Mouse (Mus musculus): ENCODE measurements at regions not wholly inside any gene's neighbourhood (a gene's known extent, or its start where the extent isn't known, plus 50 kb on each side); places are given as distances from the start of the nearest gene placed in this dataset.

GRCm38 (mm10) chr17:15310465-15310864, 66.2 kb downstream of the Dll1 start:
- TF ChIP-seq CTCF (conservative IDR thresholded peaks at IDR 0.05; ENCODE audit: insufficient read depth, insufficient read length, low read depth, low read length) = no peak
- TF ChIP-seq POLR2A (IDR thresholded peaks at IDR 0.05; ENCODE audit: low read depth, low read length) = no peak

All from kidney, adult 2 months (tissue).